Mouse (Mus musculus): Measurements from ENCODE around the gene Fcer1g. TPM values are rescaled to one million over a fixed set of nuclear protein-coding genes. Genes with fewer than 3 reads are reported as not detected.
A peak's percentile ranks its signal among the peaks of the same experiment; 100 is the strongest.
"Not testable (repeated sequence)": the region's sequence is repeated elsewhere in the genome, so short reads cannot be mapped to it uniquely, and the experiment has no call there.

The Fcer1g gene
- polyA plus RNA-seq, 1 experiment: 46.8 TPM

DNA sequence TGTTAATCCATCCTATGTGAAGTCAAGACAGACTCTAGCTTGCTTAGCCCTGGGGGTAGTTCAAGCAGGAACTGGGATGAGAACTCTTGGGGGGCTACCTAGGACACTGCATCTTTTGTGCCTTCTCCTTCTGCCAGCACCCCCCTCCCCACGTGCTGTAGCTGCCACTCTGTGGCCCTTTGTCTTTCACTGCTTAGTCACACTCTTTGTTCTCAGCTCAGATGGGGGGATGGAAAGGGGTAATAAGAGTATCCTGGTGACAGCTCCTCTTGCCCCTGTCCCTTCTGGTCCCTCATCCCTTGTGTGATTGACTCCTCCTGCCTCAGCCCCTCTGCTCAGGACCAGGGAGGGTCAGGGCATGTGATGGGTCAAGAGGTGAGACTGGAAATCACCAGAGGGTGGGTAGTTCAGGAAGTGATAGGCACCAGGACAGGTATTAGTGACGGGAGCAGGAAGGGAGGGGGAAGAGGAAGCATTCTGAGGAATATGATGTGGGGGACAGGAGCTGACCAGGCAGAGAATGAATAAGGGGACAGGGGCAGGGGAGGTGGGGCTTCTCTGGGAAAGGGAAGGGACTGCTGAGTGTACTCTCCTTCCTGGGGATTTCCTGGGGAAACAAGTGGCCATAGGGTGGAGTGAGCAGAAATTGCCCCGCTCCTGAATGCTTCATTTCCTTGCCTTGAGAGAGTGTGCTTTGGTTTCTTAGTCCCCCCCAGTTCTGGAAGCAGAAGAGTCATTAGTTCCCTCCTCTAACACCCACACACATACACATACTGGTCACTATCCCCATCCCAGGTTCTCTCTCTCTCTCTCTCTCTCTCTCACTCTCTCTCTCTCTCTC, 14.4 kb upstream of the Fcer1g start:
- no peak for DNase-seq
- Histone ChIP-seq H3K36me3 (ENCODE audit: control insufficient read depth, insufficient read depth, low read length) (no peaks in the 10 kb centered on the region; the same call in 1 of the 2 replicates), H3K4me3 (ENCODE audit: insufficient read depth, low read depth, low read length) (no peak overlapping the region), H3K27me3 (replicated peaks; ENCODE audit: control insufficient read depth, insufficient read depth, low read length) (no peaks in the 10 kb centered on the region), H3K4me1 (ENCODE audit: control insufficient read depth, insufficient read depth, low read length) (peaks cover 6% of the 10 kb centered on the region; the same call in 1 of the 2 replicates), H3K27ac (ENCODE audit: insufficient read depth, low read depth, low read length) (peak overlapping the region; percentile 15)
- TF ChIP-seq CTCF (conservative IDR thresholded peaks at IDR 0.05; ENCODE audit: insufficient read depth, insufficient read length, low read depth, low read length): no peak
- no peak for TF ChIP-seq POLR2A (IDR thresholded peaks at IDR 0.05; ENCODE audit: low read depth, low read length)
- 50% methylated on average over 3 of the region's 3 CpGs for WGBS

DNA sequence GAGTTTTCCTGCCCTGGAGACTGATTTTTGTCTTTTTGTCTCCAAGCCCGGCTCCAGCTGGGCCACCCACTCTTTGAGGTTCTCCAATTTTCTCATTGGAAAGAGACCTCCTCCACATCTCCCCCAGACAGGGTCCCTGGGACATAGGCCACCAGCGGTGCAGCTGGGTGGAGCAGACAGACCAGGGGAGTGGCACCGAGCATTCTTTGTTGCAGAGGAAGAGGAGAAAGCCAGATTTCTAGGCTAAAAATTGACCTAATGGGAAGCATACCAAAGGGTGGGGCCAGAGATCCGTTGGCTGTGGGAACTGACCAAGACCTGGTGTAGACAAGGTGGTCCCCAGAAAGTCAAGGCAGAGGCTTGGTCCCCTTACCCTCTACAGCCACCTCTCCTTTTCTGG, 13.8 kb upstream of the Fcer1g start:
- Histone ChIP-seq H3K4me3 (ENCODE audit: insufficient read depth, low read depth, low read length) (no peak overlapping the region; the same call in 1 of the 2 replicates), H3K27ac (ENCODE audit: insufficient read depth, low read depth, low read length) (peak overlapping the region; percentile 77), H3K4me1 (ENCODE audit: control insufficient read depth, insufficient read depth, low read length) (peaks cover 6% of the 10 kb centered on the region; the same call in 1 of the 2 replicates), H3K27me3 (replicated peaks; ENCODE audit: control insufficient read depth, insufficient read depth, low read length) (no peaks in the 10 kb centered on the region), H3K36me3 (ENCODE audit: control insufficient read depth, insufficient read depth, low read length) (no peaks in the 10 kb centered on the region; the same call in 1 of the 2 replicates)
- no peak for DNase-seq
- WGBS: 13% methylated on average over 4 of the region's 4 CpGs
- TF ChIP-seq CTCF (conservative IDR thresholded peaks at IDR 0.05; ENCODE audit: insufficient read depth, insufficient read length, low read depth, low read length) (no peak), POLR2A (IDR thresholded peaks at IDR 0.05; ENCODE audit: low read depth, low read length) (no peak)

DNA sequence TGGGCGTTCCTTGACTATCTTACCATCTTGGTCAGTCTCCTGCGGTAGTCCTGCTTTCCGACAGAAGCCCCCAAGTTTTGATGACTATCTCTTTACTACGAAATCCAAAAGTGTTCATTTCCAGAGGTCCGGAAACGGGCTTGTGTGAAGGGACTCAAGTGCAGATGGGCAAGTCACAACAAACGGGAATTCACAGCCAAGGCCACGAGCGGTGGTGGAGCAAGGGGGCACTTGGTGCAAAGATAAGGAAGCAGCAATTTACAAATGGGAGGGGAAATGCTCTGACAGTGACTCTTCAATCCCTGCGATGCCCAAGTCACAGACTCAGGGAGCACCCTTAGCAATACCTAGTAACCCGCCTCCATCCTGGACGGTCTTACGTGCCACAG, 13.3 kb upstream of the Fcer1g start:
- H3K27me3 ChIP-seq (replicated peaks; ENCODE audit: control insufficient read depth, insufficient read depth, low read length): no peaks in the 10 kb centered on the region
- no peaks in the 10 kb centered on the region; the same call in 1 of the 2 replicates for H3K36me3 ChIP-seq (ENCODE audit: control insufficient read depth, insufficient read depth, low read length)
- 9% methylated on average over 13 of the region's 13 CpGs for WGBS
- TF ChIP-seq POLR2A (IDR thresholded peaks at IDR 0.05; ENCODE audit: low read depth, low read length) (no peak), CTCF (conservative IDR thresholded peaks at IDR 0.05; ENCODE audit: insufficient read depth, insufficient read length, low read depth, low read length) (no peak)
- H3K27ac ChIP-seq (ENCODE audit: insufficient read depth, low read depth, low read length): peak overlapping the region; percentile 77
- peak overlapping the region; percentile 40 for H3K4me3 ChIP-seq (ENCODE audit: insufficient read depth, low read depth, low read length)
- DNase-seq: no peak
- H3K4me1 ChIP-seq (ENCODE audit: control insufficient read depth, insufficient read depth, low read length): peaks cover 6% of the 10 kb centered on the region; the same call in 1 of the 2 replicates

DNA sequence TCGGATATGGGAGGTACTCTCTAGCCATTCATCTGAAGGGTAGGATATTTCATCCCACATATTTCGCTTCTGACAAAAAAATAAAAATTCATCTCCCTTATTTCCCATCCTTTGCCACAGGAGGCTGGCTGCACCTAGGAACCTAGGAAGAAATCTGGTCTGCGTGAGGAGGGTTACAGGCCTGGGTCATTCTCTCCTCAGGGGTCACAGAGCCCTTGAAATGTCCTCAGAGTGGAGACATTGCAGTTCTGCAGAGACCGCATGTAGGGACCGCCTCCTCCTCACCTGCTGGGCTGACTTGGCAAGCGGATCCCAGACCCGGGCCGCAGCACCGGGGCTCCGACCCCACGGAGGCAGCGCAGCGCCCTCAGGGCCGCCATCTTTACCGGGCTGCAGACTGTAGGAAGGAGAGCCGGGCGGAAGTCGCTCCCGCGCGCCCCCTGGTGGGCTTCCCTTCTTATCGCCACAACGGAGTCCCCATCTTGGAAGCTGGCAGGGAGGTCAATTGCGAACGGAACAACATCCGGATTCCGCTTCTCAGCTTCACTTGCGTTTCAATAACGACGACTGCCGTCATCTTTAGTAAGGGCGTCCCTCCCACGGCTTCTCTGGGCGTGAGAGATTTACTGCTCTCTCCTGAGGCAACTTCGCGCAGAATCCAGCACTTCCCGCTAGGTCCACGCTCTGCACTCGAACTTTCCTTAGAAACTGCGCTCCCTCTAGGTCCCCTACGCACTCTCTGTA, 12.7 kb upstream of the Fcer1g start:
- Histone ChIP-seq H3K4me1 (ENCODE audit: control insufficient read depth, insufficient read depth, low read length) (peaks cover 6% of the 10 kb centered on the region; the same call in 1 of the 2 replicates), H3K27ac (ENCODE audit: insufficient read depth, low read depth, low read length) (peak overlapping the region; percentile 96)

DNA sequence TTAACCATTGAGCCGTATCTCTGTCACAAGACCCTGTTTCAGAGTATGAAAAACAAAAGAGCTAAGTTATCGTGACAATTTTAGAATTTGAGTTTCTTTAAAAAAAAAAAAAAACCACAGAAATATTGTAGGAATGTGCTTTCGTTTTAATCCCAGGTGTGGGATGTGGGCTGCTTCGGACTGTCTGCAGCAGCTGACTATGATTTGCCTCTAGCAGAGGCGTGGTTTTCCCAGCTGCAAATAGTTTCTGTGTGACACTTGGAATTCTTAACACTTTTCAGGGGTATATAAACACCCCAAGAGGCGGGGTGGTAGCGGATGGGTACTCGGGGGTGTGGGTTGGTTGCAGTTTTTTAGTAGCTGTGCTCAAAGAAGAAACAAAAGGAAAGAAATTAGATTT, 11.2 kb upstream of the Fcer1g start:
- no peaks in the 10 kb centered on the region for H3K27me3 ChIP-seq (replicated peaks; ENCODE audit: control insufficient read depth, insufficient read depth, low read length)
- TF ChIP-seq CTCF (conservative IDR thresholded peaks at IDR 0.05; ENCODE audit: insufficient read depth, insufficient read length, low read depth, low read length) (no peak), POLR2A (IDR thresholded peaks at IDR 0.05; ENCODE audit: low read depth, low read length) (no peak)
- peaks cover 2% of the 10 kb centered on the region for H3K36me3 ChIP-seq (ENCODE audit: control insufficient read depth, insufficient read depth, low read length)
- peaks cover 6% of the 10 kb centered on the region; the same call in 1 of the 2 replicates for H3K4me1 ChIP-seq (ENCODE audit: control insufficient read depth, insufficient read depth, low read length)
- 79% methylated on average over 8 of the region's 8 CpGs for WGBS
- H3K4me3 ChIP-seq (ENCODE audit: insufficient read depth, low read depth, low read length): no peak overlapping the region
- no peak for DNase-seq
- no peak overlapping the region for H3K27ac ChIP-seq (ENCODE audit: insufficient read depth, low read depth, low read length)

More for the DNA sequence above, 12.7 kb upstream of the Fcer1g start:
- peak; percentile 82 for TF ChIP-seq POLR2A (IDR thresholded peaks at IDR 0.05; ENCODE audit: low read depth, low read length)
- TF ChIP-seq CTCF (conservative IDR thresholded peaks at IDR 0.05; ENCODE audit: insufficient read depth, insufficient read length, low read depth, low read length): peak; percentile 84
- H3K4me3 ChIP-seq (ENCODE audit: insufficient read depth, low read depth, low read length): peak overlapping the region; percentile 79
- H3K27me3 ChIP-seq (replicated peaks; ENCODE audit: control insufficient read depth, insufficient read depth, low read length): no peaks in the 10 kb centered on the region
- under 1% methylated on average over 41 of the region's 41 CpGs for WGBS
- no peaks in the 10 kb centered on the region; the same call in 1 of the 2 replicates for H3K36me3 ChIP-seq (ENCODE audit: control insufficient read depth, insufficient read depth, low read length)
- peak; percentile 99 for DNase-seq

DNA sequence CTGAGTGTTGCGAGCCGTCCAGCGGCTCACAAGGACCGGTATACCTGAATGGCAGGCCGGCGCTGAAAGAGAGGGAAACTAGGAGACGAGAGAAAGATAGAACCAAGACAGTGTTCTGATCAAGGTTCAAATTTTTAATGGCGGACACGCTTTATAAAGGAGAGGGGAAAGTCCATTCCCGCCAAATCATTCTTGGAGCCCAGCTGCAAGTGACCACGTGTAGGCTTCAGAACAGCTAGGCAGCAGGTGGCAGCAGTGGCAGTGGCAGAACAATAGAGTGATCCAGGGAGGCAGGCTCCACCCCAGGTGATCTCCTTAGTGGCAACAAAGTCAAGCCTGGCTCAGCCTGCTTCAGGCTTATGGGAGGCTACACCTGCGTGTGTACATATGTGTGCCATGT, 7.8 kb upstream of the Fcer1g start:
- H3K4me3 ChIP-seq (ENCODE audit: insufficient read depth, low read depth, low read length); H3K27ac ChIP-seq (ENCODE audit: insufficient read depth, low read depth, low read length): not testable (repeated sequence)
- WGBS: 65% methylated on average over 12 of the region's 12 CpGs

More for the DNA sequence above, 7.8 kb upstream of the Fcer1g start:
- H3K4me1 ChIP-seq (ENCODE audit: control insufficient read depth, insufficient read depth, low read length); H3K27me3 ChIP-seq (replicated peaks; ENCODE audit: control insufficient read depth, insufficient read depth, low read length): not testable (repeated sequence)
- peak; percentile 58 for DNase-seq
- H3K36me3 ChIP-seq (ENCODE audit: control insufficient read depth, insufficient read depth, low read length): peaks cover 14% of the 10 kb centered on the region
- 0 out of 2 replicates have a peak, but pooled peaks have one; percentile 19 for TF ChIP-seq CTCF (conservative IDR thresholded peaks at IDR 0.05; ENCODE audit: insufficient read depth, insufficient read length, low read depth, low read length)

Measured in kidney, adult 2 months (tissue).